Mouse (Mus musculus) lung, embryonic 15.5 days (tissue): ENCODE data around the gene Mrnip. TPM values are rescaled to one million over a fixed set of nuclear protein-coding genes. Genes with fewer than 3 reads are reported as not detected.
A peak's percentile ranks its signal among the peaks of the same experiment; 100 is the strongest.
"Not testable (repeated sequence)": the region's sequence is repeated elsewhere in the genome, so short reads cannot be mapped to it uniquely, and the experiment has no call there.

Source experiments
- ATAC-seq: fragments of 200-750 bp; cut with Nextera tagmentation; 2 replicates; pipeline ENCODE4 v1.8.0; 2017; ENCODE audit warnings: moderate number of reproducible peaks, borderline replicate concordance; ENCODE audit not compliant: low FRiP score, low TSS enrichment; ENCODE audit errors: extremely low read depth
- H3K27ac ChIP-seq: fragments of 300-500 bp; sonication (generic); 2 replicates; pipeline ENCODE4 v1.5.1; 2015; ENCODE audit warnings: moderate library complexity, mild to moderate bottlenecking, inconsistent platforms
- H3K27me3 ChIP-seq: fragments of 300-500 bp; sonication (generic); 2 replicates; pipeline ENCODE4 v1.6.1; 2015; ENCODE audit warnings: inconsistent platforms
- H3K36me3 ChIP-seq: fragments of 300-500 bp; sonication (generic); 2 replicates; pipeline ENCODE4 v1.6.1; 2015; ENCODE audit warnings: inconsistent platforms
- H3K4me1 ChIP-seq: fragments of 300-500 bp; sonication (generic); 2 replicates; pipeline ENCODE4 v1.6.1; 2015; ENCODE audit warnings: inconsistent platforms
- H3K4me2 ChIP-seq: fragments of 300-500 bp; sonication (generic); 2 replicates; pipeline ENCODE4 v1.6.1; 2015; ENCODE audit warnings: inconsistent platforms, mild to moderate bottlenecking, moderate library complexity
- H3K4me3 ChIP-seq: fragments of 300-500 bp; sonication (generic); 2 replicates; pipeline ENCODE4 v1.5.1; 2015; ENCODE audit warnings: mild to moderate bottlenecking, inconsistent platforms
- H3K9ac ChIP-seq: fragments of 300-500 bp; sonication (generic); 2 replicates; pipeline ENCODE4 v1.6.1; 2015; ENCODE audit warnings: inconsistent platforms
- H3K9me3 ChIP-seq: fragments of 300-500 bp; sonication (generic); 2 replicates; pipeline ENCODE4 v1.6.1; 2016; ENCODE audit warnings: inconsistent platforms
- WGBS: fragments of 180-500 bp; shearing (Covaris S2); methylation state at CpG from one replicate; pipeline ENCODE4 v1.1.7; 2015; 5-methylcytosine and 5-hydroxymethylcytosine counted together
- polyA plus RNA-seq: library from polyadenylated mRNA; unstranded; fragments of >200 nt; fragmentation: Nextera tagmentation; extraction: Ambion mirVana; gene quantifications from 2 replicates; pipeline ENCODE4 v1.2.1, GENCODE M21; 2015

Gene Mrnip
- 19.1 and 19.5 TPM in 2 replicates for polyA plus RNA-seq

- H3K4me2 ChIP-seq = peak within 1 kb of the TSS; percentile 74
- H3K27ac ChIP-seq = peak within 1 kb of the TSS; percentile 64
- peak within 1 kb of the TSS; percentile 85 for H3K9ac ChIP-seq
- peaks cover 27% of the 10 kb centered on the region for H3K36me3 ChIP-seq
- peaks cover 11% of the 10 kb centered on the region for H3K4me1 ChIP-seq
- H3K4me3 ChIP-seq = peak within 1 kb of the TSS; percentile 68
- H3K9me3 ChIP-seq, H3K27me3 ChIP-seq: not testable (repeated sequence)
- 3% methylated on average over 19 of the region's 19 CpGs for WGBS
- peak; percentile 37; the same call in 1 of the 2 replicates for ATAC-seq
Measured at GRCm38 (mm10) chr11:50174111-50174729, at the start of gene Mrnip. Gene Mrnip (plus strand): TSS chr11:50174444.

GRCm38 (mm10) chr11:50127781-50128180, 46.5 kb upstream of the Mrnip start:
- 3% methylated on average over 10 of the region's 10 CpGs for WGBS
- no peaks in the 10 kb centered on the region for H3K36me3 ChIP-seq
- peaks cover 17% of the 10 kb centered on the region for H3K4me1 ChIP-seq
- H3K27me3 ChIP-seq = no peaks in the 10 kb centered on the region
- 0 out of 2 replicates have a peak overlapping the region, but pooled peaks have one; percentile 15 for H3K4me3 ChIP-seq
- H3K27ac ChIP-seq = no peak overlapping the region
- H3K9me3 ChIP-seq = no peaks in the 10 kb centered on the region
- no peak overlapping the region for H3K9ac ChIP-seq
- no peak for ATAC-seq
- H3K4me2 ChIP-seq = peak overlapping the region; percentile 49

- peak; percentile 93 for ATAC-seq
- WGBS = under 1% methylated on average over 67 of the region's 77 CpGs
Measured at GRCm38 (mm10) chr11:50130811-50131766, 43.2 kb upstream of the Mrnip start, which contains the start of gene Tbc1d9b. Gene Tbc1d9b (plus strand): TSS chr11:50131396.

GRCm38 (mm10) chr11:50131801-50132201, 42.4 kb upstream of the Mrnip start:
- Histone ChIP-seq H3K9ac (peak overlapping the region; percentile 94), H3K4me2 (peak overlapping the region; percentile 89), H3K36me3 (peaks cover 13% of the 10 kb centered on the region), H3K9me3 (no peaks in the 10 kb centered on the region), H3K4me3 (peak overlapping the region; percentile 77), H3K27ac (peak overlapping the region; percentile 86), H3K4me1 (peaks cover 29% of the 10 kb centered on the region), H3K27me3 (no peaks in the 10 kb centered on the region)
- WGBS = 8% methylated on average over 10 of the region's 10 CpGs
- no peak for ATAC-seq

More at GRCm38 (mm10) chr11:50130811-50131766, 43.2 kb upstream of the Mrnip start, which contains the start of gene Tbc1d9b:
- peak within 1 kb of the TSS; percentile 77 for H3K4me3 ChIP-seq
- peak within 1 kb of the TSS; percentile 86 for H3K27ac ChIP-seq
- H3K27me3 ChIP-seq = no peaks in the 10 kb centered on the region
- peaks cover 6% of the 10 kb centered on the region for H3K36me3 ChIP-seq
- peak within 1 kb of the TSS; percentile 94 for H3K9ac ChIP-seq
- H3K9me3 ChIP-seq = no peaks in the 10 kb centered on the region
- peak within 1 kb of the TSS; percentile 89 for H3K4me2 ChIP-seq
- peaks cover 29% of the 10 kb centered on the region for H3K4me1 ChIP-seq

GRCm38 (mm10) chr11:50132265-50132664, 42.0 kb upstream of the Mrnip start:
- Histone ChIP-seq H3K27ac (no peak overlapping the region), H3K4me2 (peak overlapping the region; percentile 89), H3K36me3 (peaks cover 18% of the 10 kb centered on the region), H3K9me3 (no peaks in the 10 kb centered on the region), H3K9ac (peak overlapping the region; percentile 94), H3K27me3 (no peaks in the 10 kb centered on the region), H3K4me3 (peak overlapping the region; percentile 77), H3K4me1 (peaks cover 29% of the 10 kb centered on the region)
- WGBS = 85% methylated on average over 6 of the region's 6 CpGs
- ATAC-seq = no peak

GRCm38 (mm10) chr11:50134136-50134859, 39.9 kb upstream of the Mrnip start:
- H3K36me3 ChIP-seq = peaks cover 38% of the 10 kb centered on the region
- no peak for ATAC-seq
- H3K9ac ChIP-seq = peak overlapping the region; percentile 11; the same call in 1 of the 2 replicates
- WGBS = 45% methylated on average over 10 of the region's 10 CpGs
- no peak overlapping the region; the same call in 1 of the 2 replicates for H3K4me2 ChIP-seq
- no peaks in the 10 kb centered on the region for H3K27me3 ChIP-seq
- H3K9me3 ChIP-seq = no peaks in the 10 kb centered on the region
- no peak overlapping the region for H3K4me3 ChIP-seq
- H3K27ac ChIP-seq = peak overlapping the region; percentile 74
- peaks cover 29% of the 10 kb centered on the region for H3K4me1 ChIP-seq

- no peak overlapping the region for H3K9ac ChIP-seq
- peaks cover 78% of the 10 kb centered on the region for H3K36me3 ChIP-seq
- no peak overlapping the region for H3K4me2 ChIP-seq
- H3K27ac ChIP-seq = no peak overlapping the region
- H3K4me1 ChIP-seq = peaks cover 12% of the 10 kb centered on the region
- no peak for ATAC-seq
- 53% methylated on average over 10 of the region's 10 CpGs for WGBS
- H3K9me3 ChIP-seq = no peaks in the 10 kb centered on the region
- H3K4me3 ChIP-seq = no peak overlapping the region
- no peaks in the 10 kb centered on the region for H3K27me3 ChIP-seq
Measured at GRCm38 (mm10) chr11:50138206-50138822, 35.9 kb upstream of the Mrnip start.

GRCm38 (mm10) chr11:50139571-50139970, 34.7 kb upstream of the Mrnip start:
- peaks cover 2% of the 10 kb centered on the region for H3K4me1 ChIP-seq
- H3K36me3 ChIP-seq = peaks cover 83% of the 10 kb centered on the region
- H3K27me3 ChIP-seq = no peaks in the 10 kb centered on the region
- no peak for ATAC-seq
- no peak overlapping the region for H3K4me3 ChIP-seq
- H3K4me2 ChIP-seq = no peak overlapping the region
- H3K9ac ChIP-seq = no peak overlapping the region
- 78% methylated on average over 7 of the region's 7 CpGs for WGBS
- no peak overlapping the region for H3K27ac ChIP-seq
- H3K9me3 ChIP-seq = no peaks in the 10 kb centered on the region

GRCm38 (mm10) chr11:50145529-50145928, 28.7 kb upstream of the Mrnip start:
- 88% methylated on average over 3 of the region's 3 CpGs for WGBS
- Histone ChIP-seq H3K27me3 (no peaks in the 10 kb centered on the region), H3K36me3 (peaks cover 83% of the 10 kb centered on the region), H3K4me2 (no peak overlapping the region), H3K9ac (no peak overlapping the region), H3K9me3 (no peaks in the 10 kb centered on the region), H3K4me3 (no peak overlapping the region), H3K27ac (no peak overlapping the region), H3K4me1 (no peaks in the 10 kb centered on the region)
- no peak for ATAC-seq

- no peak overlapping the region for H3K4me3 ChIP-seq
- ATAC-seq = no peak
- H3K27ac ChIP-seq = no peak overlapping the region
- WGBS = 94% methylated on average over 13 of the region's 13 CpGs
- H3K4me2 ChIP-seq = no peak overlapping the region
- no peaks in the 10 kb centered on the region for H3K27me3 ChIP-seq
- H3K4me1 ChIP-seq = no peaks in the 10 kb centered on the region
- H3K9me3 ChIP-seq = no peaks in the 10 kb centered on the region
- peaks cover 83% of the 10 kb centered on the region for H3K36me3 ChIP-seq
- H3K9ac ChIP-seq = no peak overlapping the region
Measured at GRCm38 (mm10) chr11:50146121-50146520, 28.1 kb upstream of the Mrnip start.
